Mouse (Mus musculus) intestine, postnatal 0 days (tissue): Measurements from ENCODE around the gene Myef2. TPM values are rescaled to one million over a fixed set of nuclear protein-coding genes. Genes with fewer than 3 reads are reported as not detected.

ENCODE experiments used
- ATAC-seq: fragments of 200-750 bp; cut with Nextera tagmentation; 2 replicates; pipeline ENCODE4 v1.8.0; 2017; ENCODE audit warnings: mild to moderate bottlenecking, moderate TSS enrichment, moderate library complexity
- H3K27ac ChIP-seq: fragments of 300-500 bp; sonication (generic); 2 replicates; pipeline ENCODE4 v1.5.1; 2014; ENCODE audit warnings: mild to moderate bottlenecking, low read depth, low read length, moderate library complexity
- H3K27me3 ChIP-seq: fragments of 300-500 bp; sonication (generic); replicated peaks from 2 replicates; pipeline ENCODE4 v1.6.1; 2014; ENCODE audit warnings: low read length, mixed read lengths; ENCODE audit not compliant: control insufficient read depth, insufficient read depth
- H3K36me3 ChIP-seq: fragments of 300-500 bp; sonication (generic); 2 replicates; pipeline ENCODE4 v1.6.1; 2014; ENCODE audit warnings: mild to moderate bottlenecking, moderate library complexity; ENCODE audit not compliant: control insufficient read depth, insufficient read depth
- H3K4me1 ChIP-seq: fragments of 300-500 bp; sonication (generic); replicated peaks from 2 replicates; pipeline ENCODE4 v1.6.1; 2014; ENCODE audit warnings: antibody characterized with exemption, low read length, mixed read lengths; ENCODE audit not compliant: control insufficient read depth, insufficient read depth
- H3K4me2 ChIP-seq: fragments of 300-500 bp; sonication (generic); replicated peaks from 2 replicates; pipeline ENCODE4 v1.6.1; 2014; ENCODE audit warnings: low read depth, mild to moderate bottlenecking, moderate library complexity
- H3K4me3 ChIP-seq: fragments of 300-500 bp; sonication (generic); 2 replicates; pipeline ENCODE4 v1.5.1; 2014; ENCODE audit warnings: low read depth, low read length
- H3K9ac ChIP-seq: fragments of 300-500 bp; sonication (generic); 2 replicates; pipeline ENCODE4 v1.6.1; 2014; ENCODE audit warnings: mild to moderate bottlenecking, low read depth, low read length
- H3K9me3 ChIP-seq: fragments of 300-500 bp; sonication (generic); 2 replicates; pipeline ENCODE4 v1.6.1; 2016; ENCODE audit warnings: mixed run types; ENCODE audit not compliant: control insufficient read depth
- CTCF ChIP-seq: sonication (generic); IDR thresholded peaks from 2 replicates; pipeline ENCODE4 v1.5.1; 2016; ENCODE audit warnings: low read depth, mild to moderate bottlenecking, control low read depth, antibody characterized with exemption, moderate library complexity
- WGBS: fragments of 180-500 bp; shearing (Covaris S2); extraction: QIAGEN DNeasy Blood & Tissue Kit; methylation state at CpG from one replicate; pipeline ENCODE4 v1.1.7; 2014; 5-methylcytosine and 5-hydroxymethylcytosine counted together
- polyA plus RNA-seq: library from polyadenylated mRNA; unstranded; fragments of >200 nt; fragmentation: Nextera tagmentation; extraction: Ambion mirVana; gene quantifications from 2 replicates; pipeline ENCODE4 v1.2.1, GENCODE M21; 2015

The Myef2 gene
- polyA plus RNA-seq, 1 experiment from 2014 or later, result 23.0 TPM

GRCm38 (mm10) chr2:125135903-125136811 lies 12.7 kb upstream of the Myef2 start, which contains the start of gene Ctxn2:
Gene Ctxn2 (plus strand): TSS chr2:125136692.
- TF ChIP-seq CTCF, result no peak
- Histone ChIP-seq H3K36me3 (no peaks in the 10 kb centered on the region), H3K27me3 (no peaks in the 10 kb centered on the region; the same call in 1 of the 2 replicates), H3K4me2 (peak within 1 kb of the TSS; percentile 49), H3K9me3 (no peaks in the 10 kb centered on the region), H3K27ac (no peak within 1 kb of the TSS), H3K9ac (no peak within 1 kb of the TSS), H3K4me1 (no peaks in the 10 kb centered on the region), H3K4me3 (peak within 1 kb of the TSS; percentile 20)
- WGBS, result under 1% methylated on average over 39 of the region's 39 CpGs
- ATAC-seq, result no peak

- WGBS, result 37% methylated on average over 4 of the region's 4 CpGs
- no peak overlapping the region for H3K4me2 ChIP-seq
- H3K9ac ChIP-seq, result no peak overlapping the region
- no peak overlapping the region for H3K27ac ChIP-seq
- H3K27me3 ChIP-seq, result no peaks in the 10 kb centered on the region; the same call in 1 of the 2 replicates
- no peak for TF ChIP-seq CTCF
- no peak for ATAC-seq
- no peaks in the 10 kb centered on the region for H3K36me3 ChIP-seq
- no peaks in the 10 kb centered on the region for H3K4me1 ChIP-seq
- no peak overlapping the region for H3K4me3 ChIP-seq
- H3K9me3 ChIP-seq, result no peaks in the 10 kb centered on the region
Measured at GRCm38 (mm10) chr2:125134113-125134512, 10.7 kb upstream of the Myef2 start.

GRCm38 (mm10) chr2:125126792-125127191 lies 3.3 kb upstream of the Myef2 start:
- no peak for ATAC-seq

GRCm38 (mm10) chr2:125125824-125126223 lies 2.4 kb upstream of the Myef2 start:
- TF ChIP-seq CTCF, result no peak
- no peaks in the 10 kb centered on the region for H3K9me3 ChIP-seq
- H3K27me3 ChIP-seq, result peaks cover 3% of the 10 kb centered on the region; the same call in 1 of the 2 replicates
- peaks cover 3% of the 10 kb centered on the region for H3K4me1 ChIP-seq
- H3K27ac ChIP-seq, result no peak overlapping the region
- no peaks in the 10 kb centered on the region for H3K36me3 ChIP-seq
- no peak overlapping the region for H3K9ac ChIP-seq
- 43% methylated on average over 4 of the region's 4 CpGs for WGBS
- no peak for ATAC-seq
- no peak overlapping the region for H3K4me2 ChIP-seq
- no peak overlapping the region for H3K4me3 ChIP-seq

More at GRCm38 (mm10) chr2:125126792-125127191, 3.3 kb upstream of the Myef2 start:
- H3K4me2 ChIP-seq, result no peak overlapping the region
- WGBS, result 51% methylated on average over 3 of the region's 3 CpGs
- H3K4me1 ChIP-seq, result peaks cover 3% of the 10 kb centered on the region
- TF ChIP-seq CTCF, result no peak
- H3K27me3 ChIP-seq, result peaks cover 3% of the 10 kb centered on the region; the same call in 1 of the 2 replicates
- no peaks in the 10 kb centered on the region for H3K36me3 ChIP-seq
- no peak overlapping the region for H3K9ac ChIP-seq
- H3K27ac ChIP-seq, result no peak overlapping the region
- H3K9me3 ChIP-seq, result no peaks in the 10 kb centered on the region
- H3K4me3 ChIP-seq, result no peak overlapping the region

GRCm38 (mm10) chr2:125122624-125123476 lies 611 bp downstream of the Myef2 start:
- H3K36me3 ChIP-seq, result no peaks in the 10 kb centered on the region
- H3K27me3 ChIP-seq, result peaks cover 3% of the 10 kb centered on the region; the same call in 1 of the 2 replicates
- no peak for TF ChIP-seq CTCF
- ATAC-seq, result peak; percentile 77
- peaks cover 3% of the 10 kb centered on the region for H3K4me1 ChIP-seq
- WGBS, result 1% methylated on average over 51 of the region's 59 CpGs
- H3K4me2 ChIP-seq, result peak overlapping the region; percentile 90
- no peaks in the 10 kb centered on the region for H3K9me3 ChIP-seq
- peak overlapping the region; percentile 70 for H3K27ac ChIP-seq
- peak overlapping the region; percentile 80 for H3K9ac ChIP-seq
- H3K4me3 ChIP-seq, result peak overlapping the region; percentile 61

GRCm38 (mm10) chr2:125122288-125122623 lies 1.2 kb downstream of the Myef2 start:
- H3K4me3 ChIP-seq, result peak overlapping the region; percentile 61
- H3K27ac ChIP-seq, result no peak overlapping the region
- H3K4me2 ChIP-seq, result peak overlapping the region; percentile 90
- 11% methylated on average over 4 of the region's 4 CpGs for WGBS
- peaks cover 3% of the 10 kb centered on the region for H3K4me1 ChIP-seq
- peak overlapping the region; percentile 80; the same call in 1 of the 2 replicates for H3K9ac ChIP-seq
- H3K27me3 ChIP-seq, result peaks cover 3% of the 10 kb centered on the region; the same call in 1 of the 2 replicates
- ATAC-seq, result no peak
- no peaks in the 10 kb centered on the region for H3K9me3 ChIP-seq
- no peak for TF ChIP-seq CTCF
- no peaks in the 10 kb centered on the region for H3K36me3 ChIP-seq
